Mouse (Mus musculus) brain, embryonic 18.5 days (tissue): ENCODE measurements around the gene Znrd1.
"Not testable (repeated sequence)": the region's sequence is repeated elsewhere in the genome, so short reads cannot be mapped to it uniquely, and the experiment has no call there.

ENCODE experiments used
- DNase-seq: peaks from one replicate; pipeline ENCODE4 v3.0.0-alpha.2; 2012; ENCODE audit warnings: low read depth, low spot score

The Znrd1 gene

DNA sequence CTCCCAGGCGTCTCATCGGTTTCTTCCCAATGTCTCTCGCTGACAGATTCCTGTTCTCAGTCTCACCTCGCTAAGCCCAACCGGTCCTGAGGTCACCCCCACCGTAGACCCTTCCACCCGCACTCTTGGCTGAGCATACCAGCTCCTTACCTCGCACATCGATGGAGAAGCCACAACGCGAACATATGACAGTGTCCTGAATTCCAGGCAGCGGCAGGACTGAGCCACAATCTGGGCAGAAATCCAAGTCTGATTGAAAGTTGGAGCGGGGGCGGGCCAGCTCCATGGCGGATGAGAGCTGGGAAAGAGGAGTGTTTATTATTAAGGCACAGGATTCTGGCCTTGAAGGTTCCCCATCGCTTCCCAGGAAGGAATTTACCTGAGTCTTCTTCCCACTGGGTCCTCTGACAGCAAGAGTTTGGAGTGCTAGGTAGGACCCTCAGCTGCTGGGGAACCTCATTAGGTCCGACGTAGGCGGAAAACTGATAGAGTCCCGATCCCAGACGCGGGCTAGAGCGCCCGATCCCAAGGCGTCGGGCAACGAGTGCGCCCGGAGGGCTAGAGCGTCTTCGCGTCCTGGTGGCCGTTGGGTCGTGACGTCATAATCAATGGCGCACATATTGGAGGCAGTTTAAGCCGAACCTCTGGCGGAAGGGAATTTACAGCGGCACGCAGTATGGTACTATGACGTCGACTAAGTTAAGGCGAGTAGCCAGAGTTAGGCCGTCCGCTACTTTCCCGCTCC is at the start of gene Znrd1, which contains the start of gene Znrd1as:
Gene Znrd1, minus strand, starts transcription at position 561 of the 745 bp plus-strand sequence.
Gene Znrd1as, plus strand, starts transcription at position 594 of the 745 bp plus-strand sequence.
- peak; percentile 96 for DNase-seq

- DNase-seq, result no peak
Measured at GRCm38 (mm10) chr17:37003366-37003765, 45.0 kb upstream of the Znrd1 start.

DNA sequence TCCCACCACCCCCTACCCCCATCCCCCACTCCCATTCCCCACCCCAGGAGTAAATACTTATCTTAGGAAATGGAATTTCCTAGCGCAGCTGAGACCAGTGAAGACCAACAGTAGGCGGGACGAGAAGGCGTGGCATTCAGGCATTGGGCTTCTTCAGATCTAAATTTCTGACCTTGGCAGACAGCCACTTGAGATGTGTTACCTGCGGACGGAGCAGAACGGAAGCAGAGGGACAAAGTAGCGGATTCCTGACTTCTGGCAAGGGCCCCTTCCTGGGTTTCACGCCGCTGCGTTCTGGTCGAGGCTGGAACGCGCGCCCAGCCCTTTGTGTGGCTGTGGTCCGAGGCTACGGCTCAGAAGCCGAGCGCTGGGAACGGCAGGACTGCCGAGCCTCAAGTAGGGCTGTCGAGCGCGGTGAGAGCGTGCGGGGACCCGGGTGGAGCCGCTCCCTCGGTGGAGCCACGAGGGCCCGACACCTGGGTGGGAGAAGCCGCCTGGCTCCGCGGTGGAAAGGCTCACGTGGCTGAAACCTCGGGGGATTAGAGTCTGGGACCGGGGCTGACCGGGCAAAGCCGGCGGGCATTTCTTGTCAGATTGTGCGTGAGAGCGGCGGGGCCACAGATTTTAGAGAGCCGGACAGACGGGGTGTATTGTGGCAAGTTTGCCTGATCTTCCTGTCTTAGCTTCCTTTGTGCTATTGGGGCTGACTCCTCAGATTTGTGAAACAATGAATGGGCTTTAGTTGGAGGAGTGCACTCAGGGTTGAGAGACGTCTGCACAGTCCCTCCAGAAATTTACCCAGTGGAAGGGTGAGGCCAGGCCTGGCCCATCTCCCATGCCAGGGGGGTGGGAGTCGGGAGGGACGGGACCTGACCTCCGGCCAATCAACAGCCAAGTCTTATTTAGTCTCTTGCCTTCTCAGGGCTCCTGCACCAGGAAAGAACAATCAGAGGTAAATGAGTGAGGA is 44.3 kb upstream of the Znrd1 start:
- peak; percentile 75 for DNase-seq

DNA sequence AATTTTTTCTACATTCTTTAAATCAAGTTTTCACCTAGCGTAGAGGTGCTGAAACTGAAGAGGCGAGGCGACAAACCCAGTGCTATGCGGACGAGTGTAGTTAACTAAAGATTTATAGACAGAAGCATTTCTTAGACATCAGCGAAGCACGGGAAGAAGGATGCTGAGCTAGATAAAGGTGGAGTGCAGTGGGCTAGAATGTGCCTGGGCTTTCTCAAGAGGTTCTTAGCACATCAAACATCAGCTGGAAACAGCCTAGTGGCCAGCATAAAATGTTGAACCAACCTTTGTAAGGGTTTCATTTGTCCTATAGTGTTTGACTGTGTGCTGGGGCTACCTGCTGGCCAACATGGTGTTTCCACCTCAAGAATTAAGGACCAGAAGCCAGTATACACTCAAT is 42.5 kb upstream of the Znrd1 start, which contains the start of gene Zfp57:
Gene Zfp57, plus strand, starts transcription at position 301 of the 400 bp plus-strand sequence.
- DNase-seq, result no peak

GRCm38 (mm10) chr17:36998477-36998876 is 40.1 kb upstream of the Znrd1 start:
- DNase-seq, result no peak

DNA sequence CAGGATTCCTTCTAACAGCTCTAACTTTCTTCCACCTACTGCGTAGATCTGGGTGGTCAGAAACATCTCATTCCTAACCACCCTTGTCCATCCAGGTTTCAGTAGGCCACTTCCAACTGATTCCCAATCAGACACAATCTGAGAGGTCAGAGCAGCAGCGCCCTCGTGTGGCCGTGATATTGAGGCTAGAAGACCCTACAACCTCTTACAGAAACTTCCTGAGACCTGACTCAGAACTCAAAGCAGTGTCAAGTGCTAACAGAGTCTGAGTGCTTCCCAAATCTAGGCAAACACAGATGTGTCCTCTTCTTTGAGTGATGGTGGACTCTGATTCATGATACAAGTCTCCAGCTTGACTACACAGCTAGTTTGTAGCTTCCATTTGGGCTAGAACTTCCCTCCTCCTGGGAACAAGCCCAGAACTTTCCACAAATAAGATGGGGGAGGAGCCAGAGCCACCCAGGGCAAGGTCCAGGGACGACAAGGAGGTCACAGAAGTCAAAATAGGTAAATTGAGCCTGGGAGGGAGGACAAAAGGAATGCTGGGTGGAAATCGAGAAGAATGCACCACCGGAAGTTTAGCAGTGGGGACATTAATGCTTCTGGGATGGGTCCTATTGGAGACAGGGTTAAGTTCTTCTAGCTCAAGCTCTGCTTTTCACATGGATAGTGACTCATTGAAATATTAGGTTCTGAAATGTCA is 38.8 kb upstream of the Znrd1 start:
- peak; percentile 12 for DNase-seq

DNA sequence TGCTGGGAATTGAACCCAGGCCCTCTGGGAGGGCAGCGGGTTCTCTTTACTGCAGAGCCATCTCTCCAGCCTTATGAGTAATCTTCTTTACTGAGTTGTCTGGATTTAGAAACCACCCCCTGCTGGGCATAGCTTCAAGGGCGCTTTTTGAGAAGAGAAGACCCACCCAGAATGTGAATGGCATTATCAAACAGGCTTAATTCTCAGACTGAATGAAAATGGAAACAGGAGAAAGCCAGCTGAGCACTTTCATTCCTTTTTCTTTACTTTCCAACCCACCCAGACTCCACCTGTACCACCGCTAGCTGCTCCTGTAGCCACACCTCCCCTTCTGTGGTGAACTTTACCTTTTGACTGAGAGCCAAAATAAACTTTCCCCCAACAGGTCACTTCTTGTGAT is 37.1 kb upstream of the Znrd1 start:
- DNase-seq, result no peak

GRCm38 (mm10) chr17:36994528-36994927 is 36.2 kb upstream of the Znrd1 start:
- no peak for DNase-seq

GRCm38 (mm10) chr17:36993770-36994325 is 35.5 kb upstream of the Znrd1 start:
- DNase-seq, result no peak

- no peak for DNase-seq
Measured at GRCm38 (mm10) chr17:36992336-36993104, 34.2 kb upstream of the Znrd1 start.

GRCm38 (mm10) chr17:36990630-36991029 is 32.3 kb upstream of the Znrd1 start:
- not testable (repeated sequence) for DNase-seq

DNA sequence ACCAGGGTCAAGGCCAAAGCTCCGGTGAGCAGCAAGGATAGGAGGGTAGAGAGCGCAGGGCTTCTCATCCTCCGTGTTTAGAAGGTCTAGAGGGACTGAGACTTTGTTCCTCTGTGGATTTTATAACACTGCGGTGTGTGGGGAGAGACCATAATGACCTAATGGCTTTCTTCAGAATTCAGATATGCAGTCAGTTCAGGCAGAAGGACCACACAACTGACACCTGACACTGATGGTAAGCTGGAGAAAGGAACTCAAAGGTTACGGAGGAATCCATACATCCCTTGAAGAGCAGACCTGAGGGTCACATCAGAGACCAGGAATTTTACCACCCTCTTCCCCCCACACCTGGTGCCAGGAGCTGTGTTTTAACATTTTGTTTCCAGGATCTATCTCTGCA is 31.1 kb upstream of the Znrd1 start, which contains the start of gene H2-M5:
Gene H2-M5, minus strand, starts transcription at position 101 of the 400 bp plus-strand sequence.
- DNase-seq, result no peak

DNA sequence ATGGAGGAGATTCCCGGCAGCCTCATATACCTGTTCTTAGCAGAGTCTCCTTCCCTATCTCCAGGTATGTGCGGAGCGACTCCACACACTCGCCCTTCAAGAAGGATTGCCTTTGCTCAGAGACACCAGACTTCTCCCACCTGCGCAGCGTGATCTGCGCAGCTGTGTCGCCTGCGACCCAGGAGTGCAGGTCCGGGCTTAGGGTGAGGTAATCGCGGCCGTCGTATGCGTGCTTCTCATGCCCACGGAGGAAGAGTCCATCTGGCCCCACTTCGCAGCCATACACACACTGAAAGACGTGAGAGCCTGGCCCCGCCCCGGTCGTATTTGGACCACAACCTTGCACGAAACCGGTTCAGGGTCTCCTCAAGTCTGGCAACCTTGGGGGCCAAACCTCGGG is 30.1 kb upstream of the Znrd1 start:
- no peak for DNase-seq

- no peak for DNase-seq
Measured at GRCm38 (mm10) chr17:36982253-36983155, 24.1 kb upstream of the Znrd1 start.

DNA sequence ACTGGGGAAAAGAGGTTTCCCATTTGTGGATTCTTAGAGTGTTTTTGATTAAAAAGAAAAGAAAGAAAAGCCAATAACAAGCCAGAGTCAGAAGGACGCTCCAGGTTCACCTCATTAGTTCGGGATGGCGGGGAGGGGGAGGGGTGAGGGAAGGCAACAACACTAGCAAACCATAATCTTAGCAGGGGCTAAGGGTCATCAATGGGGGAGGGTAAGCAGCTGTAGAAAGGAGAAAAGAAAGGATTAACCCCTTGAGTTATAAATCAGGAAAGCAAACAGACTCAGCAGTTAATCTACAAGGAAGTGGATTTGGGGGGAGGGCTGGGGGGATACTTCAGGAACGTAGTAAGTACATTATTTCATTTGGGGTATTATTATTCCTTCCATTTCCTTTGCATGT is 23.5 kb upstream of the Znrd1 start:
- no peak for DNase-seq

- no peak for DNase-seq
Measured at GRCm38 (mm10) chr17:36981221-36981813, 23.0 kb upstream of the Znrd1 start, which contains the start of gene 2410137M14Rik. TSS of gene 2410137M14Rik (minus strand) at chr17:36981237.

DNA sequence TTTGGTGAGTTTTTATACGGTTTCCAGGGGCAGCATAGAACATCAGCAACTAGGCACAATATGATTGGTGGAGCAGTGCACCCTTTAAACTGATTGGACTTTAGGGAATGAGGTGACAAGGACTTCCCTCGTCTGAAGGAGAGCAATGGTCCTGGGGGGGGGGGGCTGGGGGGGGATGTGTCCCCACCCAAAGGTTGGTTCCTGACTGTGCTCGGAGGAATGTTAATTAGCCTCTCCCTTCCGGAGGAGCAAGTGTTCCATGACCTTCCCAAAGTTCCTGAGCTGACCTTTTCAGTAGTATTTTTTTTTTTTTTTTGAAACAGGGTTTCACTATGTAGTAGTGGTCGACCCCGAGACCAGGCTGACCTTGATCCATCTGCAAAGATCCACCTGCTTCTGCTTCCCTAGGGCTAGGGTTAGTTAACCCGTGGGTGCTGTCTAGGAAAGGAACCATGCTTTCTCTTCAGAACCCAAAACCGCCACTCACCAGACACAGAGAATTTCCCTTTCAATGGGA is 15.0 kb upstream of the Znrd1 start:
- DNase-seq, result no peak

DNA sequence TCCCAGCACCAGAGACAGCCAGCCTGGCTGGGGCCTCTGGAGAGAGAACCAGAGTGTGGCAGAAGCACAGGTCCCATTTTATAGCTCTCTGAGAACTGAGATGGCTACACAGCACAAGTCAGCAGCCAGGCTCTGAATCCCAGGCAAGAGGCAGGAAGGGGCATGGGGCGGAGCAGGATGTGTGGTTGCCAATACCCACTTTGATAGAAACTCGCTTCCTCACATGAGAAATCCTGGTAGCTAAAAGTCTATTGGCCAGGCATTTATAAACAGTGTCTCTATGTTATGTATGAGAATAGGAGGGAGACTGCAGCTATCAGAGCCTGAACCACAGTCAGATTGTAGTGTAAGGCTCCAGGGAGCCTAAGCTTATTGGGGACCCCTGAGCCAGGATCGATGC is 14.4 kb upstream of the Znrd1 start:
- DNase-seq, result no peak
